Mouse (Mus musculus) small intestine, adult 2 months (tissue): ENCODE data around the gene Lbx1.

Source experiments
- CTCF ChIP-seq: fragments of 200-500 bp; IDR thresholded peaks from 2 replicates; pipeline ENCODE4 v1.5.1; 2012; ENCODE audit warnings: low read depth, mild to moderate bottlenecking, control low read depth, inconsistent platforms, low read length, moderate library complexity, mixed read lengths; ENCODE audit not compliant: insufficient replicate concordance, insufficient read length; ENCODE audit errors: extremely low read depth
- POLR2A ChIP-seq: fragments of 200-500 bp; IDR thresholded peaks from 2 replicates; pipeline ENCODE4 v1.6.1; 2012; ENCODE audit warnings: low read depth, mild to moderate bottlenecking, control low read depth, inconsistent platforms, low read length, moderate library complexity

- TF ChIP-seq CTCF (no peak), POLR2A (no peak)
These were observed 276 bp downstream of the Lbx1 start for GRCm38 (mm10) chr19:45235331-45235741.
